Mouse (Mus musculus): ENCODE measurements at regions not wholly inside any gene's neighbourhood (a gene's known extent, or its start where the extent isn't known, plus 50 kb on each side); places are given as distances from the start of the nearest gene placed in this dataset.

DNA sequence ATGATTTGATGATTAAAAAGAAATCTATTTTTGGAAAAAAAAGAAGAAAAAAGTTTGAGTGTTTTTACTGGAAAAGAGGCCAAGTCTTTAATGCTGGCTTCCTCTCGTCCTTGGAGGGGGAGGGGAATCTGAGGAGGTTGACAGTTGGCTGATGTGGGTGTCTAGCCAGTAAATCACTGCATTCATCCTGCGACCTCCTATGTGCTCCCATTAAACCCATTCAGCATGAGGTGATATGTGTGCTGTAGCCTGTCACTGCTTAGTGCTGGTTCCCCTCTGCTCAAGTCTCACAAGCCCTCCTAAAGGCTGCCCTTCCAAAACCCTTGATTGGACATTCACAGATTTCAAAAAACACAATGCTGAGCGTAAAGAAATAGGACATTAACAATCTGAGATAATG is 68.7 kb downstream of the Atoh1 start:
- H3K4me3 ChIP-seq (replicated peaks) = no peak overlapping the region
- 37% methylated on average over 3 of the region's 3 CpGs for WGBS
- no peak overlapping the region for H3K27ac ChIP-seq (replicated peaks)
- H3K9ac ChIP-seq = no peak overlapping the region
- H3K9me3 ChIP-seq (replicated peaks) = no peaks in the 10 kb centered on the region
- H3K36me3 ChIP-seq = no peaks in the 10 kb centered on the region
- H3K4me2 ChIP-seq (replicated peaks) = no peak overlapping the region
- H3K27me3 ChIP-seq = peaks cover 3% of the 10 kb centered on the region; the same call in 1 of the 2 replicates
- no peaks in the 10 kb centered on the region for H3K4me1 ChIP-seq
- no peak for ATAC-seq (ENCODE audit: insufficient number of reproducible peaks, low FRiP score, low TSS enrichment, low read depth)

DNA sequence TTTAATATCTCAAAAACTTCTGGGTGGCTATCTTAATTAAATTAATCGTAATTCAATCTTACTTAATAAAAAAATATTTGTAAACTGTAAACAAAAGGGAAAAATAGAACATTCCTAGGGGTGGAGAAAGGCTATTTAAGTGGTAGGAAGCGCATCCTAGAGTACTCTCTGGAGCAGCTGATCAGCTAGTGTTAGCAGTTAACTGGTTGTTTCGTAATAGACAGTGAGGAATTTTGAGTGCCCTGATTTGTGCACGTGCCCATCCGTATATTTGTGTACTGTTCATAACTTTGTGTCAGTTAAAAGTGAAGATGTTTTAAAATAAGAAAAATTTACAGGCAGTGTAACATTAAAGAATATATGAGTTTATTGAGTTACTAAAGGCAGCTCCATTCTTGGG is 69.9 kb downstream of the Atoh1 start:
- peaks cover 3% of the 10 kb centered on the region; the same call in 1 of the 2 replicates for H3K27me3 ChIP-seq
- no peak overlapping the region for H3K9ac ChIP-seq
- H3K4me3 ChIP-seq (replicated peaks) = peak overlapping the region; percentile 37
- H3K36me3 ChIP-seq = no peaks in the 10 kb centered on the region
- H3K4me2 ChIP-seq (replicated peaks) = peak overlapping the region; percentile 67; the same call in 1 of the 2 replicates
- H3K4me1 ChIP-seq = no peaks in the 10 kb centered on the region
- H3K27ac ChIP-seq (replicated peaks) = no peak overlapping the region
- no peaks in the 10 kb centered on the region for H3K9me3 ChIP-seq (replicated peaks)
- no peak for ATAC-seq (ENCODE audit: insufficient number of reproducible peaks, low FRiP score, low TSS enrichment, low read depth)
- 47% methylated on average over 5 of the region's 5 CpGs for WGBS

DNA sequence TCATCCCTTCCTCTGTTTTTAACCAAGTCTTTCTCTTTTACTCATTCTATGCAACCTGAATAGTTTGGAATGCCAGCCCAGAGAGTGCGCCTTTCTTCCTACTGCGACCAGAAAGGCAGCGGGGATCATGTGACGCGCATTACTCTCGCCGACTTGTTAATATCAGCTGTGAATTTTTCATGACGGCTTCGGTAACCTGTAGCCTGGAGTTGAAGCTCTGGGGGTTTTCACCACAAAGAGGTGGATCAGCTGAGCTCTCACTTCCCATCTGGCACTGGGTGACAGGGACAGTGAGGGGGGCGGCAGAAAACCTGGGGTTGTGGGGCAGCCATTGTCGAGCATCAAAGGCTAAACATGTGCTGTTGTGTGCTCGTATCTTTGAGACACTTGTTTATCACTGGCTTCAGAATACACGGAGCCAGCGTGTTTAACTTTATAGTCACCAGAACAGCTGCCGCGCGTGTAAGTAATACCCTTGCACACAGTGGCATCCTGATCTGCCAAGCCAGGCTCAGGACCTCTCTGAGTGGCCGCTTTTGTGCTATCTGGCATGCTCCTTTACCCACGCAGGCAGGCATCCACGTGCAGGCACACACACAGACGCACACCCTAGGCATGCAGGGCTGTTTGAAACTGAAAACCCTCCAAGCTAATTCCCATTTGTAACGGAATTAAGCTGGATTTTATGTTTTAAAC is 70.5 kb downstream of the Atoh1 start:
- 6% methylated on average over 22 of the region's 22 CpGs for WGBS
- H3K4me3 ChIP-seq (replicated peaks) = peak overlapping the region; percentile 37
- peak overlapping the region; percentile 67 for H3K4me2 ChIP-seq (replicated peaks)
- H3K4me1 ChIP-seq = no peaks in the 10 kb centered on the region
- no peak overlapping the region for H3K9ac ChIP-seq
- peaks cover 3% of the 10 kb centered on the region; the same call in 1 of the 2 replicates for H3K27me3 ChIP-seq
- H3K36me3 ChIP-seq = no peaks in the 10 kb centered on the region
- peak; percentile 51; the same call in 1 of the 2 replicates for ATAC-seq (ENCODE audit: insufficient number of reproducible peaks, low FRiP score, low TSS enrichment, low read depth)
- H3K27ac ChIP-seq (replicated peaks) = no peak overlapping the region
- no peaks in the 10 kb centered on the region for H3K9me3 ChIP-seq (replicated peaks)

DNA sequence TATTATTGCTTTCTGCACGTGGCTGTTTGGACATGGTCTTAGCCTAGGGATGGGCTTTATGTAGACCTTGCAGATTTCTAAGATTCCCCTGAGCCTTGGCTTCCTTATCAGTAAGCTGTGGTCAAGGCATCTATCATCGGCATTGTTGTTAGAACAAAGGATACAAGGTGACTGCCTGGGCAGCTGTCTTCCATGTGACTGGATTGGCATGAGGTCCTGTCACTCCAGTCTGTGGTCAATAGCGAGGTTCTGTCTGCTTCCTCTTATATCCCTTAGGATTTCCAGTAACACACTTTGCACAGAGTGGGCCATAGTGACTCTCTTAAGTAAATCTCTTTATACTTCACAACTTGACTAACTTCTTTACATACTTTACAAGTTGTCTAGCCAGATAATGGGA is 72.0 kb downstream of the Atoh1 start:
- H3K27ac ChIP-seq (replicated peaks) = no peak overlapping the region
- no peak overlapping the region for H3K9ac ChIP-seq
- no peaks in the 10 kb centered on the region for H3K4me1 ChIP-seq
- no peaks in the 10 kb centered on the region for H3K36me3 ChIP-seq
- no peak for ATAC-seq (ENCODE audit: insufficient number of reproducible peaks, low FRiP score, low TSS enrichment, low read depth)
- H3K4me2 ChIP-seq (replicated peaks) = no peak overlapping the region
- 56% methylated on average over 3 of the region's 3 CpGs for WGBS
- H3K4me3 ChIP-seq (replicated peaks) = no peak overlapping the region
- H3K27me3 ChIP-seq = peaks cover 3% of the 10 kb centered on the region; the same call in 1 of the 2 replicates
- no peaks in the 10 kb centered on the region for H3K9me3 ChIP-seq (replicated peaks)

DNA sequence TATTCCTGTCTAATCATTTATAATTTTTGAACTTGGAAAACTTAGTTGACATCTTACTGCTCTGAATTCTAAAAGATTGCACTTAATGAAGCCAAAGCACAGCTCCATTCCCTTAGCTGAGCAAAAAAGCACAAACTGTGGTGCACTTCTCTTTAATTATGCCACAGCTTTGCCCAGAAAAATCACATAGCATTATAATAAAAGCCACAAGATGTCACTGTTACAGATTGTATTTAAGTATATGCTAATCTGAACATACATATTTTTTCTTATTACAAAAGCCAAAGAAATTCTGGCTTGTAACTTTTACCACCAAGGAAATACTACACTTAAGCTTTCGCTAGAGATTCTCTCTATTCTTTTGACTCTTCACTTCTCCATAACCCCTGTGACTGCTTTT is 86.2 kb downstream of the Atoh1 start:
- H3K36me3 ChIP-seq = no peaks in the 10 kb centered on the region
- H3K27me3 ChIP-seq = no peaks in the 10 kb centered on the region
- H3K4me1 ChIP-seq = no peaks in the 10 kb centered on the region
- H3K4me3 ChIP-seq (replicated peaks) = no peak overlapping the region
- H3K9ac ChIP-seq = no peak overlapping the region
- no peak for ATAC-seq (ENCODE audit: insufficient number of reproducible peaks, low FRiP score, low TSS enrichment, low read depth)
- WGBS = 72% methylated on average over 1 of the region's 1 CpGs
- no peak overlapping the region for H3K27ac ChIP-seq (replicated peaks)
- H3K4me2 ChIP-seq (replicated peaks) = no peak overlapping the region
- H3K9me3 ChIP-seq (replicated peaks) = no peaks in the 10 kb centered on the region

DNA sequence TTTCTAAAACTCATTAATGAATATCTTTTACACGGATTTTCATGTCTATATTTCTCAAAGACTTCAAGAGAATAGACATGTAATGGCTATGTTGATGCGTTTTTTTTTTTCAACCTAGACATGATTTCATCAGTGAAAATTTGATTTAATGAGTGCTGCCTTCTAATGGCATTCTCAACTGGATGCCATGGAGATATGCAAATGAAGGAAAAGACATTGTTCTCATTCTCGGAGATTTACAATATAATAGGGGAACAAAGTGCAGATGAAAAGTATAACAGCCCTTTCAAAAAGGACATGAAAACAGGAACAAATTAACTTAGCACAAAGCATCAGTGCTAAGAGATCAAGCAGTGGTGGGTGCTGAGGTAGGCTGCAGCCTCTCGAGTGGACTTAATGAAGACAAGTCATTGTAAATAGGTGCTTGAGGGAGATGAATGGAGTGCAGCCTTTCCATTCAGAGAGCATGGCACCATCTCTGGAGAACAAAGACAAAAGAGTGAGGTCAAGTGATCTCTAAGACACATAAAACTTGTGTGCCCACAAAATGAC is 120.2 kb downstream of the Atoh1 start:
- WGBS = 78% methylated on average over 4 of the region's 4 CpGs

DNA sequence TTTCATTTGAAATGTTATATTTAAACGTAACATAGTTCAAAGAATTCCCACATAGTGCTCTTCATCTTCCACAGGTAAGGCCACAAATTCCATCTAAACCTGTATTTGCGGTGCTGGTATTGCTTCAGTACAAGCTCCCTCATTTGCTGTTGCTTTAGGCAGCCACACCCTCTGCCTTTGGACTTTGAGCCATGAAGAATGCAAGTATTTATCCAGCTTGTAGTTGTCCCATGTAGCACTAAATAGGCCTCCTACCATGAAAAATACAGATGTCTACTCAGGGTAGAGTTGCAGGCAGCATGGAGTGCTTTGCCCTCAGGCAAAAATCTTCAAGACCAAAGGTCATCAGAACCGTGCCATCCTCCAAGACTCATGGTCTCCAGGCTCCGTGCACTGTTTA is 134.0 kb downstream of the Atoh1 start:
- no peak overlapping the region for H3K27ac ChIP-seq (replicated peaks)
- WGBS = 49% methylated on average over 4 of the region's 4 CpGs
- ATAC-seq (ENCODE audit: insufficient number of reproducible peaks, low FRiP score, low TSS enrichment, low read depth) = no peak
- no peak overlapping the region for H3K4me2 ChIP-seq (replicated peaks)
- H3K4me1 ChIP-seq = no peaks in the 10 kb centered on the region
- no peaks in the 10 kb centered on the region for H3K9me3 ChIP-seq (replicated peaks)
- no peaks in the 10 kb centered on the region for H3K36me3 ChIP-seq
- H3K4me3 ChIP-seq (replicated peaks) = no peak overlapping the region
- no peak overlapping the region for H3K9ac ChIP-seq
- H3K27me3 ChIP-seq = no peaks in the 10 kb centered on the region

More for the DNA sequence above, 120.2 kb downstream of the Atoh1 start:
- Histone ChIP-seq H3K4me2 (replicated peaks) (no peak overlapping the region), H3K27me3 (no peaks in the 10 kb centered on the region), H3K4me1 (no peaks in the 10 kb centered on the region), H3K36me3 (no peaks in the 10 kb centered on the region), H3K4me3 (replicated peaks) (no peak overlapping the region), H3K9ac (no peak overlapping the region), H3K9me3 (replicated peaks) (no peaks in the 10 kb centered on the region), H3K27ac (replicated peaks) (no peak overlapping the region)
- ATAC-seq (ENCODE audit: insufficient number of reproducible peaks, low FRiP score, low TSS enrichment, low read depth) = no peak

DNA sequence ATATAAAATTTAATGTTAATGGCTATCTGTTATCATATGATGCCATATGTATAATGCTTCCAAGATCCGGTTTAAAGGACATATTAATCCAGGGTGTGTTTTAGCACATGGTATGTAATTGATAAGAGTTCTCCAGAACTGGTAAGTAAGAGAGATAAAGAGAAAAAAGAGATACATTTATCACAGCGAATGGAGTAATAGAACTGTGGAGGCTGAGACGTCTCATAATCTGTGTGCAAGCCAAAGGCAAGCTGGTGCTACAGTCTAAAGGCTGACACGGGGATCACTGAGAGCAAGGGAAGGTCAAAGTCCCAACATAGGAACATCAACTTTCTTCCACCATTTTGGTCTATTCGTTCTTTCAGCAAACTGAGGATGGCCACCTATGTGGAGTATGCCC is 146.0 kb upstream of the Smarcad1 start:
- H3K4me1 ChIP-seq = no peaks in the 10 kb centered on the region
- H3K9me3 ChIP-seq (replicated peaks) = no peaks in the 10 kb centered on the region
- no peak for ATAC-seq (ENCODE audit: insufficient number of reproducible peaks, low FRiP score, low TSS enrichment, low read depth)
- no peak overlapping the region for H3K4me3 ChIP-seq (replicated peaks)
- no peak overlapping the region for H3K27ac ChIP-seq (replicated peaks)
- no peak overlapping the region for H3K9ac ChIP-seq
- no peaks in the 10 kb centered on the region for H3K36me3 ChIP-seq
- no peak overlapping the region for H3K4me2 ChIP-seq (replicated peaks)
- no peaks in the 10 kb centered on the region for H3K27me3 ChIP-seq
- WGBS = 85% methylated on average over 5 of the region's 5 CpGs

Measured in embryonic facial prominence, embryonic 15.5 days (tissue).